Mouse (Mus musculus) heart, adult 2 months (tissue): Measurements from ENCODE around the gene Gm20517. TPM values are rescaled to one million over a fixed set of nuclear protein-coding genes. Genes with fewer than 3 reads are reported as not detected.

Source experiments
- DNase-seq, 2 experiments: peaks; one replicate each; pipeline ENCODE4 v3.0.0; 2021
- H3K27ac ChIP-seq: fragments of 200-600 bp; 2 replicates; pipeline ENCODE4 v1.8.1; 2022
- H3K27me3 ChIP-seq: fragments of 200-500 bp; 2 replicates; pipeline ENCODE4 v1.6.1; 2012; ENCODE audit warnings: mild to moderate bottlenecking, low read length, inconsistent platforms, mixed read lengths; ENCODE audit not compliant: control insufficient read depth, insufficient read depth
- H3K36me3 ChIP-seq: fragments of 200-500 bp; 2 replicates; pipeline ENCODE4 v1.6.1; 2012; ENCODE audit warnings: low read length, inconsistent platforms; ENCODE audit not compliant: control insufficient read depth, insufficient read depth
- H3K4me1 ChIP-seq: fragments of 200-500 bp; 2 replicates; pipeline ENCODE4 v1.6.1; 2011; ENCODE audit warnings: low read length; ENCODE audit not compliant: control insufficient read depth, insufficient read depth
- H3K4me3 ChIP-seq: fragments of 200-600 bp; 2 replicates; pipeline ENCODE4 v1.8.1; 2022
- H3K79me2 ChIP-seq: fragments of 200-500 bp; replicated peaks from 2 replicates; pipeline ENCODE4 v1.6.1; 2012; ENCODE audit warnings: mild to moderate bottlenecking, inconsistent platforms, low read length, moderate library complexity, mixed read lengths; ENCODE audit not compliant: control insufficient read depth, insufficient read depth
- H3K9ac ChIP-seq: fragments of 200-500 bp; 2 replicates; pipeline ENCODE4 v1.6.1; 2012; ENCODE audit warnings: low read depth, mild to moderate bottlenecking, control low read depth, inconsistent platforms, low read length, mixed read lengths
- CTCF ChIP-seq: fragments of 200-600 bp; IDR thresholded peaks from 2 replicates; pipeline ENCODE4 v1.8.1; 2022; ENCODE audit warnings: antibody characterized with exemption, mild to moderate bottlenecking, moderate library complexity
- EP300 ChIP-seq: fragments of 200-500 bp; IDR thresholded peaks from 2 replicates; pipeline ENCODE4 v1.6.1; 2011; ENCODE audit warnings: low read depth, low read length, control low read depth; ENCODE audit not compliant: insufficient read depth
- POLR2A ChIP-seq: fragments of 200-500 bp; IDR thresholded peaks from 2 replicates; pipeline ENCODE4 v1.6.1; 2011; ENCODE audit warnings: mild to moderate bottlenecking, low read depth, low read length, control low read depth; ENCODE audit not compliant: insufficient read depth
- WGBS: fragments of 180-500 bp; shearing (Covaris S2); methylation state at CpG from one replicate; pipeline ENCODE4 v1.1.7; 2018; 5-methylcytosine and 5-hydroxymethylcytosine counted together
- intact Hi-C: fragments of 180-260 bp; cut with DNase I; formaldehyde crosslinking; loops from one replicate; pipeline ENCODE4 v1.15.1; 2025
- polyA plus RNA-seq: library from polyadenylated mRNA; depleted of rRNA; stranded (reverse); fragments of >200 nt; gene quantifications from 2 replicates; pipeline ENCODE4 v1.2.3, GENCODE M21; 2012
- total RNA-seq, 2 experiments: library from RNA; stranded (reverse); gene quantifications; 2 replicates each; pipeline ENCODE4 v1.2.3; 2021

Gm20517 gene
- total and polyA plus RNA-seq, 3 experiments: 0.27 to 2.8 (median 2.8) TPM

DNA sequence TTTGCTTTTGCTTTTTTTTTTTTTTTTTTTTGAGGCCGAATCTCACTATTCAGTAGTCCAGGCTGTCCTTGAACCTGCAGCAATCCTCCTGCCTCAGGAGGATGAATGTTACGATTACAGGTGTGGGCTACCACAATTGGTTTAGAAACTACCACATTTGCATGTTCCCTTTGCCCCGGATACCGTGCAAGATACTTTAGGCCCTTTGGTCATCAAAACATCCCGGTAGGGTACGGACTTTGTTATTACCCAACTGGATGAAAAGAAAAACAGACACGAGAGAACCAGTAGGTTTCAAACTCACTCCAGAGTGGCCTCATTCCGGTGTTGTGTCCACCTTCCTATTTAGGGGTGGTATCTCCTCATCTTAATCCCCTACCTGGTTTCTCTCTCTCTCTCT lies 22.9 kb upstream of the Gm20517 start:
- no peak for DNase-seq
- Histone ChIP-seq H3K79me2 (no peaks in the 10 kb centered on the region), H3K27ac (no peak overlapping the region), H3K36me3 (no peaks in the 10 kb centered on the region), H3K4me3 (no peak overlapping the region), H3K4me1 (no peaks in the 10 kb centered on the region; the same call in 1 of the 2 replicates), H3K27me3 (no peaks in the 10 kb centered on the region), H3K9ac (no peak overlapping the region)
- intact Hi-C loops: no loop called here
- 86% methylated on average over 8 of the region's 8 CpGs for WGBS
- TF ChIP-seq POLR2A (no peak), EP300 (no peak), CTCF (no peak)

DNA sequence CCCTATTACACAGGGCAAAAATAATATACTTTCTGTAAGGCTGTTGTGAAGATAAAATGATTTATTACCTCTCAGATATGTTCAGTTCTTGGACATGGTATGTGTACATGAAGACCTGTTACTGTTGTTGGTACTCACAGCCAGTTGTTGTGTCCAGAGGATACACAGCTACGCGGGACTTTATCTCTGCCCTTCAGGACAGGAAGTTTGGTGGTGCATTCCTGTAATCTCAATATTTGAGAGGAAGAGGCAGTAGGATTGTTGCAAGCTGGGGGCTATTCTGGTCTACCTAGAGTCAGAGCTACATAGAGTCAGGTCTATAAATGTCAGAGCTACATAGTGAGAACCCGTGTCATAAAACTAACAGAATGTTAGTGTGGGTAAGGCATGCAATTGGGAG lies 20.3 kb upstream of the Gm20517 start:
- Histone ChIP-seq H3K79me2 (no peaks in the 10 kb centered on the region; the same call in 1 of the 2 replicates), H3K4me1 (peaks cover 4% of the 10 kb centered on the region), H3K36me3 (no peaks in the 10 kb centered on the region), H3K9ac (no peak overlapping the region), H3K27ac (no peak overlapping the region), H3K27me3 (no peaks in the 10 kb centered on the region), H3K4me3 (no peak overlapping the region)
- WGBS: 29% methylated on average over 3 of the region's 3 CpGs
- no peak for TF ChIP-seq POLR2A
- no peak for TF ChIP-seq CTCF
- no peak for TF ChIP-seq EP300
- intact Hi-C loops: no loop called here
- DNase-seq: no peak

DNA sequence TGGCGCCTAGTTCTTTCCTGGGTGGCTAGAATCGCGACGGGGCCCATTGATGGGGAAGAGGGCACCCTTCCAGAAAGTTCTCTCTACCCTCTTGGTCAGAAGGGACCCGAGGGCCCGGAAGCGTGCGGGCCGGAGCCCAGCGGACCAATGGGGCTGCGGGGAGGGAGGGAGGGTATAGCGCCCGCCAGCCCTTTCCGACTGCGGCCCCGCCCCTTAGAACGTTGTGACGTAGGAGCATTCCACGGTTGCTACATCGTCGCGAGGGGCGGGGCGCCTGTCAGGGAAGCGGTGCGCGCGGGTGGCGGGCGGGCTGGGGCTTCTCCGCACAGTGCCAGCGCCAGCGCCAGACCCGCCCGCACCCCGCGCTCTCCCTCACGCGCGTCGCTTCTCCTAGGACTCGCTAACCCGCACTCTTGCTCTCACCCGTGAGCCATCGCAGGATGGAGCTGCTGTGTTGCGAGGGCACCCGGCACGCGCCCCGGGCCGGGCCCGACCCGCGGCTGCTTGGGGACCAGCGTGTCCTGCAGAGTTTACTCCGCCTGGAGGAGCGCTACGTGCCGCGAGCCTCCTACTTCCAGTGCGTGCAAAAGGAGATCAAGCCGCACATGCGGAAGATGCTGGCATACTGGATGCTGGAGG lies 18.1 kb upstream of the Gm20517 start:
- Histone ChIP-seq H3K9ac (peak overlapping the region; percentile 89), H3K79me2 (no peaks in the 10 kb centered on the region; the same call in 1 of the 2 replicates), H3K4me1 (peaks cover 12% of the 10 kb centered on the region), H3K4me3 (peak overlapping the region; percentile 86), H3K36me3 (peaks cover 3% of the 10 kb centered on the region; the same call in 1 of the 2 replicates), H3K27me3 (no peaks in the 10 kb centered on the region), H3K27ac (peak overlapping the region; percentile 91)
- intact Hi-C loops: loop anchor here (2.0 kb wide), 1 partner anchor 17 kb away; the partner anchor contains the start of genes Bysl, Gm20517 and Med20
- WGBS: 1% methylated on average over 63 of the region's 63 CpGs
- TF ChIP-seq EP300 (no peak), CTCF (no peak), POLR2A (peak; percentile 42; the same call in 1 of the 2 replicates)
- peak; percentile 96 for DNase-seq

DNA sequence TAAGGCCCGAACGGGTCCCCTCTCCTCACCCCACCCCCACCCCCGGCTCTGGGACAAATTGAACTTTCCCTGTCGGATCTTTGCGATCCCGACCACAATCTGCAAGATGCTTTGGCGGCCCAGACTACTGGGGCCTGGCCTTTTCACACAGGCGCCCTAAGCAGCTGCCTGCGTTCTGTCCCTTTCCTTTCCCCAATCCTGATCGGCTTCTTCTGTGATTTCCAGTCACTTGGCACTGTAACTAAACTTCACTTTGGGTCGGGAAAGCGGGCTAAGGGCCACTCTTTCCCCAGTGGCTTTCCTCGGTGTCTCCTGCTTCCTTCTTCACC lies 17.6 kb upstream of the Gm20517 start:
- H3K4me1 ChIP-seq: peaks cover 12% of the 10 kb centered on the region
- peak overlapping the region; percentile 91 for H3K27ac ChIP-seq
- WGBS: 0% methylated on average over 13 of the region's 13 CpGs

DNA sequence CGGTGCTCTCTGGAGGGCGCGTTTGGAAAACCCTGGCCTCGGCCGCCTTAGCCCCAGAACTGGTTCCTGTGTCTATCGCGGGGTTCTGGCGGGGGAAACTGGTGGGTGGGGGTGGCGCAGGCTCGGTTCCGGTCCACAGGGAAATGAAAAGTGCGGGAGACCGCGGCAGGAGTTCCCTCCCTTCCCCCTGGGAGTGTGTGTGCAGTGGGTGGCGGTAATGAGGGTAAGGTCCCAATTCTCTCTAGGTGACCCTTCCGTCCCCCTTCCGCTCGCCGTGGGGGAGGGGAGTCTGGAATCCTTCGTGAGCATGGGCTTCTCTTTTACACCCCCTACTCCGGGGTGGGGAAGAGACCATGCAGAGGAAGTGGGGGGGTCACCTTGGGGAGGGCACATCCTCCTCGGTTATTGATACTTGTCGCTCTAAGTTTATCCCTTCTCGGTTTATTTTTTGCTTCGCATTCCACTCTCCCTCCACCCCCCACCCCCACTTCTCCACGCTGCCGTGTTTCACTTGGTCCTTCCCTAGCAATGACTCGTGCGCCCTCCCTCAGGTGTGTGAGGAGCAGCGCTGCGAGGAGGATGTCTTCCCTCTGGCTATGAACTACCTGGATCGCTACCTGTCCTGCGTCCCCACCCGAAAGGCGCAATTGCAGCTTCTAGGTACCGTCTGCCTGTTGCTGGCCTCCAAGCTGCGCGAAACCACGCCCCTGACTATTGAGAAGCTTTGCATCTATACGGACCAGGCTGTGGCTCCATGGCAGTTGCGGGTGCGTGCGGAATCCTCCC lies 17.0 kb upstream of the Gm20517 start:
- Histone ChIP-seq H3K4me3 (peak overlapping the region; percentile 86), H3K79me2 (no peaks in the 10 kb centered on the region; the same call in 1 of the 2 replicates), H3K9ac (peak overlapping the region; percentile 89), H3K4me1 (peaks cover 12% of the 10 kb centered on the region), H3K27ac (peak overlapping the region; percentile 91), H3K36me3 (peaks cover 3% of the 10 kb centered on the region; the same call in 1 of the 2 replicates), H3K27me3 (no peaks in the 10 kb centered on the region)
- DNase-seq: peak; percentile 64 to 72
- intact Hi-C loops: loop anchor here (1.0 kb wide), 1 partner anchor 83 kb away; no protein-coding TSS in a partner anchor
- WGBS: 1% methylated on average over 43 of the region's 43 CpGs
- TF ChIP-seq CTCF (no peak), EP300 (no peak), POLR2A (no peak)

More for the DNA sequence above, 17.6 kb upstream of the Gm20517 start:
- Histone ChIP-seq H3K27me3 (no peaks in the 10 kb centered on the region), H3K4me3 (peak overlapping the region; percentile 86), H3K9ac (peak overlapping the region; percentile 89), H3K36me3 (peaks cover 3% of the 10 kb centered on the region; the same call in 1 of the 2 replicates), H3K79me2 (no peaks in the 10 kb centered on the region; the same call in 1 of the 2 replicates)
- TF ChIP-seq CTCF (no peak), POLR2A (no peak), EP300 (no peak)
- intact Hi-C loops: loop anchor here (1.0 to 2.0 kb wide), 2 partner anchors 17 to 83 kb away; partner anchors contain the start of genes Bysl, Gm20517 and Med20
- no peak for DNase-seq

- Histone ChIP-seq H3K4me1 (peaks cover 15% of the 10 kb centered on the region), H3K36me3 (peaks cover 3% of the 10 kb centered on the region; the same call in 1 of the 2 replicates), H3K79me2 (no peaks in the 10 kb centered on the region; the same call in 1 of the 2 replicates), H3K9ac (peak overlapping the region; percentile 68), H3K27ac (peak overlapping the region; percentile 91), H3K4me3 (peak overlapping the region; percentile 86), H3K27me3 (no peaks in the 10 kb centered on the region)
- WGBS: 10% methylated on average over 9 of the region's 9 CpGs
- intact Hi-C loops: loop anchor here (1.0 kb wide), 1 partner anchor 84 kb away; no protein-coding TSS in a partner anchor
- TF ChIP-seq CTCF (no peak), EP300 (no peak), POLR2A (no peak)
- DNase-seq: no peak
These were observed 16.5 kb upstream of the Gm20517 start for GRCm38 (mm10) chr17:47594969-47595247.
